Mouse (Mus musculus) lung, postnatal 0 days (tissue): ENCODE results near the gene Cyp2a5.
"Not testable (repeated sequence)": the region's sequence is repeated elsewhere in the genome, so short reads cannot be mapped to it uniquely, and the experiment has no call there.

ENCODE experiments used
- CTCF ChIP-seq: IDR thresholded peaks from 2 replicates; pipeline ENCODE4 v1.5.1; 2016; ENCODE audit warnings: antibody characterized with exemption, mild to moderate bottlenecking
- EP300 ChIP-seq: IDR thresholded peaks from 2 replicates; pipeline ENCODE4 v1.6.1; 2016; ENCODE audit warnings: antibody characterized with exemption, mild to moderate bottlenecking, control low read depth

GRCm38 (mm10) chr7:26843400-26843799 lies 8.3 kb downstream of the Cyp2a5 start:
- TF ChIP-seq CTCF, EP300: not testable (repeated sequence)
